Mouse (Mus musculus) CD4-positive, CD25-positive, alpha-beta regulatory T cell, adult 2 months (primary cell): ENCODE data around the gene Stk24.

Experiments used
- DNase-seq: peaks from one replicate; pipeline ENCODE4 v3.0.0-alpha.2; 2012; ENCODE audit warnings: low read depth, low spot score

The Stk24 gene

DNA sequence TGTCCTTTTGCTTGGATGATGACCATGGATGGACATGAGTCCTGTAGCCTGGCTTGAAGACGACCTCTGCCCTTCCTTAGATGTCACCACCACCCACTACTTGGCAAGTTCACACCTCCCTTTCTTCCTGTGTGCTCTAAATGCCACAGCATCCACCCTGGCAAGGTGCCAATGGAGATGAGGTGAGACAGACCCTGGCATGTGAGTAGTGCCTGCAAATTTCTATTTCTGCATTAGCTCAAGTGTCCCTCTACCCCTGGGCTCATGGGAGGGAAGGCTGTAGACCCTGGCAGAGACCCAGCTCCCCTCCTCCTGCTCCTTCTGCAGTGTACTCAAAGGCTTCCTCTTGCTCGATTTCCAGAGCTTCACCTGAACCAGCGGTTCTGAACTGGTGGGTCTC lies 64.9 kb downstream of the Stk24 start:
- peak; percentile 76 for DNase-seq

DNA sequence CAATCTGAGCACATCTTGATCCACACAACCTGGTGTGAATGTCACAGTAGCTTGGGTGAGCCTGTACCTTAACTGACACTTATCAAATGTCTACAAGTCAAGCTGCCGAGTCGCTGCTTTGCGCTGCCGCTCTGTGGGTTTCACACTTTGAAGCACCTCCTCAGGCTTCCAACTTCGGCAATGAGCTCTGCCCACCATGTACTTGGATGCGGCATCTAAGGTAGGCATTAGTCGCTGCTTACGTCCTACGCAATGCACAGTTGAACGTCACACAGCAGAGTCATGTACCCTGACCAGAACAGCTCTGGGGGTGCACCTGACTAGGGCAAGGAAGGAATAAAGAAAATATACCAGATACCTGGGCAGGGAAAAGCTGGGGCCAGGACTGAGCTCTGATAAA lies 66.5 kb downstream of the Stk24 start:
- DNase-seq: no peak

DNA sequence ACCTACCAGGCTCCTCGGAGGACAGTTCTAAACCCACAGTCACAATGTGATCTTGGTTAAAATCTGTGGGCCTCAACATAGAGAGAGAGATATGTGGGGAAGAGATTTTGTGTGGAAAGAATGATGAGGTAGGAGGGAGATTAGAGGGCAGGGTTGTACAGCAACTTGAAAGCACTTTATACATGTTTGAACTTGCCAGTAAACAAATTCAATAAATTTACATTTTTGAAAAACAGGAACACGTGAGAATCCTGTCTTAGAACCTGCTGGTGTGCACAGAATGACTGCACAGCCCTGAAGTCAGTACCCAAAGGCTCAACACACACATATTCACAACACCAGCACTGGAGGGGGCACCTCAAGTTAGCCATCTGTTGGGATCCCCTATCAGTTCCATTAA lies 68.7 kb downstream of the Stk24 start:
- DNase-seq: no peak

DNA sequence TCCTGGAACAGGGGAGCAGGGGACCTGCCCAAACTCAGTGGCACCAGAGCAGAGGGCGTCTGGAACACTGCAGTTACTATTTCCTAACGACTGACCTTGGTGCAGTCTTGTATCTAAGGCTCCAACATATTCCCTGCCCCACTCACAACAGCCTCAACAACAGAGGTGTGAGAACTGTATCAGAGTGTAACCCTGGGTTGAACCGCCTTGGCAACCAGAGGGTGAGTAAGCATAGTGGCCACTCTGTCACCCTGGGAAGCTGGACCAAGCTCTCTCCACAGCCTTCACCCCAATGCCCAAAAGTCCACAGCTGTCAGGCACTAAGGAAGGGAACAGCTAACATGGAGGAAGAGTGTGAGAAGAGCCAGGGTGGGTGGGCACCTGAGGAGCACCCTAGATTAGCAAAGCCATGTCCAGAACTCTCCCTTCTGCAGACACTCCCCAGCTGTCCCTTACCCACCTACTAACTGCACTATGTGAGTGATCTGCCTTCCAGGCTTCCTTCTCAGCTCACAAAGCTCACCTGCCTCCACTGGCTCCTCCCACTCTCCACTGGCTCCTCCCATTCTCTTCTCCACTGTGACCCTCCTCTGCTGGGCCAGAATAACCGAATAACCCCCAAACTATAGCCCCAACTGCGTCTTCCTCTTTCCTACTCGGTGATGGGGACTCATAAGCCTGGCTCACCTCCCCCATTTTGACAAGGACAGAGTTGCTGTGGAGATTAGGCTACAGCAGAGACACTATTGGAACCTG lies 69.3 kb downstream of the Stk24 start:
- DNase-seq: peak; percentile 29

DNA sequence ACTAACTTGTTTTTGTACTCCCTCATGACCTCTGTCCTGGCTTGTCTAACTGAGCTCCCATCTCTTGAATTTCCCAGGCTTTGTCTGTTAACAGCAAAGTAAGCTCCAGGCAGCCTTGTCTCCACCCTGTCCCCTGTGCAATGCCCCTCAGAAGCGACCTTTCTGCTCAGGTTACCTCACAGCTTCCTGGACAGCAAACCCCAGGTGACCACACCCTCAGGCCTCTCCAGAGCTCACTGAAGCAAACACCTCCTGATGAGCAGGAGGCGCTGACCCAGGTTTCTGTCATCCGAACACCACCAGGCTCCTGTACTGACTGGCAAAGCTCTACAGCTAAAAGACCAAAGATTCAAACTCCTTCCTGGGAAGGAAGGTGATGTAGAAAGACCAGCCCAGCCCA lies 69.9 kb downstream of the Stk24 start:
- DNase-seq: no peak

DNA sequence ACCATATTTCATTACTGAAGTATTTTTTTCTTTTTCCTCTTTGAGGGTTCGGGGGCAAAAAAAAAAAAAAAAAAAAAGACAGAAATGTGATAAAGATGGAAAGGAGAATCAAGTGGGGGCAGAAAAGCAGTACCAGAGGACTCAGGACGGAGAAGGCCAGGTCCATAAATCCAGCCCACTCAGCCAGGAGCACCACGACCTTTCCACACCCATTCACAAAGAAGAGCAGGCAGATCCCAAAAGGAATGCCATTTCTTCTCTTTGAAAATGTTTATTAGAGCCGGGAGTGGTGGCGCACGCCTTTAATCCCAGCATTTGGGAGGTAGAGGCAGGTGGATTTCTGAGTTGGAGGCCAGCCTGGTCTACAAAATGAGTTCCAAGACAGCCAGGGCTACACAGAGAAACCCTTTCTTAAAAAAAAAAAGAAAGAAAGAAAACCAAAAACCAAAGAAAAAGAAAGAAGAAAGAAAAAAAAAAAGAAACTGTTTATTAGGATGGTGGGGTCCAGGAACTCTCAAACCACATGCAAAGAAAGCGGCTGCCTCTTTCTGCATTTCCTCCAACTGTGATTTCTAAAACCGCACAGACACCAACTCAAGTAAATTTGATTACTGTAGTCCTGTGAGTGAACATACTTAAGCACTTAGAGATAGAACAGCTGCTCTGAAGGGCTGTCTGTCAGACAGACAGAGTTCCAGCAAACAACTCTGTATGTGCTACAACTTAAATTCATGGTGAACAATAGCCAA lies 74.3 kb downstream of the Stk24 start:
- no peak for DNase-seq

DNA sequence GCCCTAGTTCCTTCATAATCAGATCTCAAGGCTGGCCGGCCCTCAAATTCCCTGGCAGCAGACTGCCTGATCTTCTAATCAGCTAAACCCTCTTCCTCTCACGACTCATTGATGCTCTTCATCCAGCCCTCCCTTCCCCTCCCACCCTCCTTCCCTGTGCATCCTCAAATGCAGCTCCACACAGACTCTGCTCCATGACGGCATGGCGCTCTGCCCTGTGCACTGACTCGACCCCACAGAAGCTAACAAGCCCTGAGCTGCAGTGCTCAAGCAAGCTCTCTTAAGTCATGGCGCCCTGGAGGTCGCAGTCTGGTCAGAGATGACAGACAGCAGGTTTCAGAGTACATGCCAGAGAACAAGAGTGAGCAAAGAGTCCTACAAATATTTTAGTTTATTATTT lies 75.3 kb downstream of the Stk24 start:
- DNase-seq: no peak

DNA sequence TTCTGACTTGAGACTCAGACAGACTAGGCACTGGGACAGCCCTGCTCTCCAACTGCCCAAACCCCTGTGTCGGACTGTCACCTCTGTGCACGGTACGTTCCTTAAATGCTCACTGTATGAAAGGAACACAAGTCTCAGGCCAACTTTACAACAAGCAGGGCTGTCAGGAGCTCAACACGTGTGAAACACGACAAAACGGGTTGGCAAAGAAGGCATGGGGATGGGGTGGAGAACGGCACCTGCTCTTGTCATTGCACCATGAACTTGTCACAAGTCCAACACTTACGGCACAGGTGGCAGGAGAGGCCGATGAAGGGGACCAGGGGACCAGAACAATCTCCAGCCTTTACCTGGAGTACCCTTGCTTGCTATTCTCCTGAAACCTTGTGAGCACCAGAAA lies 80.7 kb downstream of the Stk24 start:
- no peak for DNase-seq

DNA sequence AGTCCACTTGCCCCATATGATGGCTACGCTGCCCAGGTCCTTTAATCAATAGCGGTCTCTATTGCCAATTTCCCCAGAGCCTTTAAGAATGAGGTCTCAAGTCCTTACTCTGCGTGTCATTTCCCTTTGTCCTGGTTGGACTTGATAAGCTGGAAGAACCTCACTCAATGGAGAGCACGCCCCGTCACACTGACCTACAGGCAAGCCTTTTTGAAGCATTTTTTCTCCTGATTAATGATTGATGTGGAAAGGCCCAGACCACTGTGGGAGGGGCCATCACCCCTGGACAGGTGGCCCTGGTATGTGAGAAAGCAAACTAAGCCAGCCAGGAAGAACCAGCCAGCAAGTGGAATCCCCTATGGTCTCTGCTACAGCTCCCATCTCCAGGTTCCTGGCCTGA lies 81.3 kb downstream of the Stk24 start:
- no peak for DNase-seq

DNA sequence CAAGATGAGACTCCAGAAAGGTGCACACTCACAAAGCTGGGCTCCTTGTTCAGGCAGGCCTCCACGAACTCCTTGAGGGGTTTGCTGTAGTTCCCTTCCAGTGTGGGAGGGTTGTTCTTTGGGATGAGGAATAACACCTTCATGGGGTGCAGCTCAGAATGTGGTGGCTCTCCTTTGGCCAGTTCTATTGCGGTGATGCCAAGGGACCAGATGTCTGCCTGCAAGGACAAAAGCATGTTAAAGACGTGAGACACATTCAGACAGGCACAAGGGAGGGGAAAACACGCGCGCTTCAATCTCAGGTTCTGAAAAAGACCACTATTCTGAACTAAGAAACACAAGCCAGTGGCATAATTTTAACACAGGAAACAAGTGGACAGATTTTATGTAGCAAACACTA lies 82.7 kb downstream of the Stk24 start:
- DNase-seq: no peak

DNA sequence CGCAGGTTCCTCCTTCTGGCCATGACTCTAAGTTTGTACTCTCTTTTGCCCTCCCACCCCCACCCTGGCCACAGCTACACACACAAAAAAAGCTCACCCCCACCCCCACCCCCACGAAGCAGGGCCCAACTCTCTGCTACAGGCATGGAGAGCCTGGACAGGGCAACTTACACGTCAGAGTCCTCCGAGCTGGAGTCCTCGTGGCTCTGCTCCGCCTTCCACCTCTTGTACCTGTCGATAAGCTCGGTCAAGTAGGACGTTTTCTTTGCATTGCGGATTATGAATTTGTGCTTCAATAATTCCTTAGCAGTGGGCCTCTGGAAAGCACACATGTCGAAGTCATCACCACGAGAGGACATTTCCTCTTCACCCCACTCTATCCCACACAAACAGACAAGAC lies 85.3 kb downstream of the Stk24 start:
- no peak for DNase-seq

DNA sequence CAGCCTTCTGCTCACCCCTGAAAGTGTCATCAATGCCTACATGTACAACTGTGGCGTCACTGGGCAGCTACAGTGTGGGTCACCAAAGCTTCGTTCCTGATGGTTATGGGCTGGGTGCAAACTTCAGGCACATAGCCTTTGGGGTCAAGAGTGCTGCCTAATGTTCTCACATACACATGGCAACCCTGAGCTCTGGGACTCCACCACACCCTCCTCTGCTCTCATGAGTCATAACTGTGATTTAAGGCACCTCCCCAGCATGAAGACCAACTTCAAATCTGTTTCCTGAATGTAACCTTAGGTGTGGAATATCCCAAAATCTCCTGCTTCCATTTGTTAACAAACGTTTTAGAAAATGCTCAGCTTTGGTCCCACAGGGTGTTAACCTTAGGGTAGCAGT lies 87.4 kb downstream of the Stk24 start:
- DNase-seq: no peak

DNA sequence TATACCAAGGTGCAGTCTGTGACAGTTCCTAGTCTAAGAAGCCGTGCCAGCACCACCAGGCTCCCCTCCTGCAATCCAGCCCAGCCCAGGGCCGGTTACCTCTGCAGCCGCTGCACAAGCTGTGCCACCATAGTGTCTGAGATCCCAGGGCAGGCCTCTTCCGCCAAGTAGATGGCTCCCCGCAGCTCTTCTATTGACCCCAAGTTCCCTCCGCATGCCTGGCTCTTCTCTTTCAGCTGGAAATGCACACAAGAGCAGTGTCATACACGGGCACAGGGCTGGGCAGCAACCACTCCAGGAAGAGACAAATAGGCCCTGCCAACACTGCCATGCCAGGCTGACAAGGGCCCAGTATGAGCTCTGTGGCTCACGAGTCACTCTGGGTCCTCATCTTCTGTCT lies 87.9 kb downstream of the Stk24 start:
- DNase-seq: no peak

DNA sequence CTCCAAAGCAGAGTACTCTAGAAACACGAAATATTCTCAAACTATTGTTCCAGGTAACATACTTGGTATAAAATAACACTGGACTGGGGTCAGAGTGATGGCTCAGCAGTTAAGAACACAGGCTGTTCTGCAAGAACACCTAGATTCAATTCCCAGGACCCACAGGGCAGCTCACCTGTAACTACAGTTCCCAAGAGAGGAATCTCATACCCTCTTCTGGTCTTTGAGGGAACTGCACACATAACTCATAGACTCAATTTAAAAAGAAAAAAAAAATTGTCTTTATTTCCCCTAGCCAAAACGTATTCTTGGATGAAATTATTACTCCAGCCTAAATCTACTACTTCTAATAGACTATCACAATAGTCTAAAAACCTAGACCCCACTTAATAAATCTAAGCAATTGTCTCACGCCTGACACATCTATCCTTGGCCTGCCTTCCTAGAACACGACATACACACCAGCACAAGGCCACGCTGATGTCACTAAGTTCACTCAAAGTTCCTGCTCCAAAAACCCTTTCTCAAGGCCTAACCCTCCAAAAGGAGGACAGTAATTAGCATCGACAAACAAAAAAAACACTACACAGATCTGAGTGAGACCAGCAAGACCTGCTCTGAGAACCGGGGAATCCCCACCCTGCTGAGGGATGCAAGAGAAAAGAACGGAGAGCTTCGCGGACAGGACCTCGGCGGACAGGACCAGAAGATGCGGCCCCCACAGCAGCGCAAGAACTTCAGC lies 94.3 kb downstream of the Stk24 start:
- peak; percentile 37 for DNase-seq

DNA sequence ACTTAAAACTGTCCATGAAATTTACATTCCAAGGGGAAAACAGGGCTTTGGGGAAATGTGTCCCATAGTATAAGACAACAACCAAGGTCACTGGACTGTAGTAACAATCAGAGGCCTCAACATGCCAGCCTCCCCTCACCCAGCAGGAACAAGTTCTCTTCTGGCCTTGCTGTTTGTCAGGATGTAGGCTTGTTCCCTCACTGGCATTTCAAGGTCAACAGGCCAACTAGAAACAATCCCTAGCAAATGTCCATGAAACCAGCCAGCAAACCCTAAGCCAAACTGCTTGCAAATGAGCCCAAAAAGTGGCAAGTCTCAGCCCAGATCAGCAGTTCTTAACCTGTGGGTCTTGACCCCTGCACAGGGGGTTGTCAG lies 98.5 kb downstream of the Stk24 start:
- no peak for DNase-seq

DNA sequence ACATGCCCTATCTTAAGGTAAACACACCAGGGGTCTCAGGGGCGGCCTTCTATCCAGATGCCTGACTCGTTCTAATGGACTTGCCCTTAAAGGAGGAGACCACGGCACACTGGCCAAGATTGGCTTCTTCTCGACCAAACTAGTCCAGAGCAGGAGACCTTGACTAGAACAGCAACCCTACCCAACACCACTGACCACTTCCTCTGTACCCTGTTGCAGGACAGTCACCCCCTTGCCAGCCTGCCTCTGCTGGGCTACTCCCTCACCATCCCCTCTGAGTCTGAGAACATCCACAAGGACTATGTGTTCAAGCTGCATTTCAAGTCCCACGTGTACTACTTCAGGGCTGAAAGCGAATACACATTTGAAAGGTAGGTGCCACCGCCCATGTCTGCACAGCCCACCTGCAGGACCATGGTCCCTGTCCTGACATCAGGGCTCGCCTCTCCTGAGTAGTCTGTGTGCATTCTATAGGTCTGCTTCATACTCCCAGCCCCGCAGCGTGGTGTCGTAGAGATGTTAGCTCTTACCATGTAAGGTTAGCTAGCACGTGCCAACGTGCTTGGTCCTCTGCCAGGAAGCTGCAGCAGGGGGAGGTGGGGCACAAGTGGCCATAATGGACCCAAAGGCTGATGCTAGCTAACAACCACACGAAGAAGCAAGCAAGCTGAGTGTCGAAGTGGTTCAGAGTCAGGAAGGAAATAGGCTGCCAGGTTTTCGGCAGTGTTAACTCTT lies 99.0 kb downstream of the Stk24 start:
- DNase-seq: no peak

DNA sequence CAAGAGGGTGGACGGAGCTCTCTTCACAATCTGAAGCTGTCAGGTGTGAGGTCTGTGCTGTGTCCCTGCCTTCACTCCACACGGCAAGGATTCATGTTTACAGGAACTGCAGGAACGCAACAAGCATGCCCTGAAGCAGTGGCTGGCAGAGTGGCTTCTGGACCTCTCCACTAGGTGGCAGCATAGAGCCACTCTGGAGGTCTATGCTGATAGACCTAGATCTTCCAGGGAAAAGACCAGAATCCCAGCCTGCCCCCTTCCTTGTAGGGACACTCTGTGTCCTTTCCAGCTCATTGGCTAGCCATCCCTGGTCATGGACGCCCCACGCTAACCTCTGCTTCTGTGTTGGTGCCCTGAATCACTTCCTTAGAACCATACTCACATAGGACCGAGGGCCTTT lies 100.7 kb downstream of the Stk24 start:
- peak; percentile 82 for DNase-seq

DNA sequence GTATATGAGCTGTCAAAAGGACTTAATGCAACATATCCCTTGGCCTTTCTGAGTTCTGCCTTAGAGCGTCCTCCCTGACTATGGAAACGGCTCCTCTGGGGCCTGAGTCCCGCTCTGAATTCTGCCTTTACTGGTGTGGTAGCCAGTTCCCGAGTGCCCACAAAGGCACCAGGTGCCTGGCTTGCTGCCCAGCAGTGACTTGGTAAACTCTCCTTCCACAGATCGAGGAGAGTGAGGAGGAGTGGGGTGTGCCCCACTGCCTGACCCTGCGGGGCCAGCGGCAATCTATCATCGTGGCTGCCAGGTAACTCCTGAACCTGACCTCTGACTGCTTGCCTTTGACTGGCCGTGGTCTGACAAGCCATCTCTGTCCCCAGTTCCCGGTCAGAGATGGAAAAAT lies 103.8 kb downstream of the Stk24 start:
- no peak for DNase-seq

DNA sequence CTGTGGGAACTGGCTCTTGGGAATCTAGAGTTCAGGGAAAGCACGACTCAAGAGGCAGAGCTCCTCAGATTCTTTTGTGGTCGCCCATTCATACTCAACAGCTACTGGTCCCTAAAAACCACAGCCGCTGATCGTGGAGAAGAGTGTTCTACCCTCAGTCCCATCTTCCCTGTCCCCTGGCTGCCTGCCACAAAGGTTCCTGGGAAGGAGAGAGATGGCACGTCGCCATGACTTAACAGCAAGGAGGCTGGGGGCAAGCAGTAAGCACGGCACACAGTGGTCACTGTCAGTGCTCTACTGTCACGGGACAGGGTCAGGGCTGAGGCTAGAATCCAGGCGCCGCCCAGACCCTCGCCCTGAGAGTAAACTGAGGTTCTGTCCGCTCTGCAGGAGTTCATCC lies 104.8 kb downstream of the Stk24 start:
- no peak for DNase-seq

DNA sequence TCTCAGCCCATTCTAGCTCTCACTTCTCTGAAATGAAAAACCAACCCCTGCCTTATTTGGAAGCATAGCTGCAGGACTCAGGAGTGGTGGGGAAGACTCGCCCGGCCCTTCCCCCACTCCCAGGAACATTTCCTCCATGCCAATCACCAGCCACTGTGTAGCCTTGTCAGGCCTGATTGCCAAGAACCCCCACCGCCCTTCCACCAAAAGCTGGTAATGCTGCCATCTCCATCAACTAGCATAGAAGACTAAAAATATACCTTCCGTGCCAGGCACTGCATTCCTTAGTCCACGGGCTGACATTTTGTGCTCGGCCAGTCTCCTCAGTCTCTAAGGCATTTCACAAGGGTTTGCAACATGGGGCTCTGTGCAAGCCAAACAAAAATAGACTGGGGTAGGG lies 109.3 kb downstream of the Stk24 start:
- no peak for DNase-seq

DNA sequence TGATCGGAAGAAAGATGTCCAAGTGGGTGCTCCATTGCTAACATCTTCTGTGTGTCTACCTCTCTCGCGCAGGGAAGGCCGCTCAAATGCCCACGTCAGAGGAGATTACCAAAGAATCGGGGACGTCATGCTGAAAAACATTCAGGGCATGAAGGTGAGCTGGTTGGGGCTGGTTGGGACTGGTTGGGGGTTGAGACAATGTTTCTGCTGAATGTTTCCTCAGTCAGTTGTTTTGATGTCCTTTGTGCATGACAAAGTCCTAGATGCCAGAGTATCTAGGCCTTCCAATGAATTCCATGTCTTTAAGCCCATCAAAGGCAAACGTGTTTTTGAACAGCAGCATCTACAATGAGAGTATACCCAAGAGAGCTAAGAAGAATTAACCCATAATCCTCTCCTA lies 112.0 kb downstream of the Stk24 start:
- DNase-seq: no peak

DNA sequence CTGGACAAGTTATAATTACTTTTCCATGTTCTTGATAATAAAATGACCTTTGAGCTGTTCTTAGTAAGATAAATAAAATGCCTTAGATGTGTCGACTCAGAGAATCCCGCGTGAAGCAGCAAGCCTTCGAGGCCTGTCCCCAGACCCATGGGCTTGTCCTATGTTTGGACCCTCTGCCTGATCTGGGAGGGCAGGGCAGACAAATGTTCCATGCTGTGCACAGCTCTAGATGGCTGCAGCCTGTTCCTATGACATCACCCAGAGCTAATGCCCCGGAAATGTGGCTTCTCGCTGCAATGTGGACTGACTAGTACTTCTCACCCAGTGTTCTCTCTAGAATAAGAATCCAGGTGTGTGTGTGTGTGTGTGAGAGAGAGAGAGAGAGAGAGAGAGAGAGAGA lies 115.4 kb downstream of the Stk24 start:
- DNase-seq: no peak
